Mouse (Mus musculus): Measurements from ENCODE around the gene Tnnt1.

Gene Tnnt1

DNA sequence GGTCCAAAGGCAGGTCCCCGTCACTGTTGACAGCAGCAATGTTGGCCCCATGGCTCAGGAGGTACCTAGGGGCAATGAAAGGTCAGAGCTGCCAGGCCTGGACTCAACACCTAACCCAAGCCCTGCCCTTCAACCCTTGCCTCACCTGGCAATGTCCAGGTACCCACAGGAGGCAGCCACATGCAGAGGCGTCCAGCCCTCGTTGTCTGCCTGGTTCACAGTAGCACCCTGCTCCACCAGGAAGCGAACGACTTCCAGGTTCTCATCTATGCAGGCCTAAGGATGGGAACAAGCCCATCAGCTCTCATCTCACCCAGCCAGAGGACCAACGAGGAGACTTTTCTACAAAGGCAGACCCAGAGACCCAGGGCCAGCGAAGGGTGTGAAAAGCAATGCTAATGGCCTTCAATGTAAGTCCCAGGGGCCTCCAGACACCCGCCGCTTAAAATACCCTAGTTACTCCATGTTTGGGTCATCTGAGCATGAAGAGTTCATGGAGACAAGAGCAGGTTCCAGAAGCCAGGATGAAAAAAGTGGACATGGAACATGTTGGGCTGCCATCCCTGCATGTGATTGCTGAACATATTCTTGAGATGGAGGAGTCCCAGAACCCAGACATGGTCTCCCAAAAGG is 18.8 kb downstream of the Tnnt1 start:
- no peak for ATAC-seq (ENCODE audit: low TSS enrichment)

DNA sequence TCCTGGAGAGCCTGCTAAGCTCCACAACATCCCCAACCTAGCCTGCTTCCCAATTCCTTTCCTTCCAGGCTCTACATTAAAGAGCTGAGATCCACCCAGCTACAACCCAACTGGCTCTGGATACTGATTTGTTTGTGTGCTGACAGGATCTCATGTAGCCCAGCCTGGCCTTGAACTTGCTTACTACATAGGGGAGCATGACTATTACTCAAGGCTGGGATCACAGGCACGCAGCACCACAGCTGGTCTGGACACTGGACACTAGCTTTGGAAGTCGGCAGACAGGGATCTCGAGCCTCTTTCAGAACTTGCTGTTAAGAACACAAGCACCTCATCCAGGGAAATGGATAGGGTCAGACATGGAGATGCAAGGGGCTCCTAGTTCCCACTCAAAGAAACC is 19.7 kb downstream of the Tnnt1 start:
- no peak for ATAC-seq (ENCODE audit: low TSS enrichment)

DNA sequence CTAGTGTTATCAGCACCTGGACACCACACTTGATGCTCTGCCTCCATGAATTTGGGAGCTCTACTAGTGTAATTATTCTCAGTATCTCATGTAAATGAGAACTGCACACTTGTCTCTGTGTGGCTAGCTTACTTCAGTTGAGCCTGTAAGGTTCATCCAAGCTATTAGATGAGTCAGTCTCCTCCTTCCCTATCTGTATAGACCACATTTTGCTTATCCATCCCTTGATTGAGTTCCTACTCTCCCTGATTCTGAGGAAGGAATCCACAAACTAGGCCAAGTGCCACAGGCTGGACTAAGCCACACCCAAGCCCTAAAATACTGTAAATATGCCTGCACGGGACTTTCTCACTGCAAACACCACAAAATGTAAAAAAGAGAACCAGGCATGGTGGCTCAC is 22.2 kb downstream of the Tnnt1 start:
- no peak for ATAC-seq (ENCODE audit: low TSS enrichment)

DNA sequence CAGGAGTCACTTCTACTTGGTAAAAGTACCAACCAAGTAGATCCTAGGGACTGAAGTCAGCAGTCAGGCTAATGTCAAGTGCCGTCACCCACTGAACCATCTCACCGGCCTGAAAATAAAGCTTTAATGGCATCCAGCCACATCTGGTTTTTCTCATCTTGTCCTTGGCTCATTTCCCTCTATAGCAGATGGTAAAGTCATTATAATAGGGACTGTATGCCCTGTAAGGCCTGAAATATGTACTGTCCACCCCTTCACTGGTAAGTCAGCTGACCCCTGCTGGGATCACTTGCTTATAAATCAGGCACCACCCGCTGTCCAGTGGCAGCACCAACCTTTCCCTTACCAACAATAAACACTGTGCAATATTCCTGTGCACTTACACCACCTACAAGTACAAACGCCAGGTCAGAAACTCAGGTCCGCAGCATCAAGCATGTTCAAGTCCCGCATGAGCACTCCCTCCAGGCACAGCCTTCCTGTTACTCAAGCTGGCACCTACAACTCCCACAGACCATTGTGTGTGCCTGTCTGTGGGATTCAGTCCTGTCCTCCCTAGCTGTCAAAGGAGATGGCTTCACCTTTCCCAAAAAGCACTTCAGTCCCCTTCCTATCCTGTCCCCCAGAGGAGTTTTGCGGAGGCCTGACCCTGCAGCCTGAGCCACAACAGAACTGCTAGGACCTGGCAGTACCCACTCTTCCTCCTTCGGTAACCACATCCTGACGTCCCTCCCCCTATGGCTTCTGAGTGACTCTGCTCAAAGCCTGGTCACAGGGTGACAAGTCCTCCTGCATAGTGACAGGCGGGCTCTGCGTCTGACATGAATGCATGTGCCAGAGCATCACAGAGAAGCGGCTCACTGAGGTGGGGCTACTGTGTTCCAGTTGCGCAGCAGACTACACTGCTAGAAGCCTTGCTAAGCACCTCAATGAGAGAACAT is 23.6 kb downstream of the Tnnt1 start:
- no peak for ATAC-seq (ENCODE audit: low TSS enrichment)

DNA sequence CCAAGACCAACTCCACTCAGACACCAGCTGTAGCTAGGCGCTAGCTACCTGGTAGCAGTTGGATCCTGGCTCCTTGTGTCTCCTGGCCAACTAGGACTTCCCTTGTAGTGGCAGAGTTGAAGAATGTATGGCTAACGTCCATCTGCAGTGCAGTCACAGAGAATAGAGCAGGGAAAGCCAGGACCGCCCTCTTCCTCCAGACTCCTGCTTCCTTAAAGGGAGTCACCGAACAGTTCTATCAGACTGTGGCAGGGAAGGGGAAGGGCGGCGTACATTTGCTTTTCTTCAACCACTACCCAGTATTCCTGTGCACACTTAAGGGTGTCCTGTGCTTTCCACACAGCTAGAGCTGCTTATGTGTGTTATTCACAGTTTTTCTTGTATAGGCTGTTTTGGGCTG is 24.9 kb downstream of the Tnnt1 start:
- no peak for ATAC-seq (ENCODE audit: low TSS enrichment)

DNA sequence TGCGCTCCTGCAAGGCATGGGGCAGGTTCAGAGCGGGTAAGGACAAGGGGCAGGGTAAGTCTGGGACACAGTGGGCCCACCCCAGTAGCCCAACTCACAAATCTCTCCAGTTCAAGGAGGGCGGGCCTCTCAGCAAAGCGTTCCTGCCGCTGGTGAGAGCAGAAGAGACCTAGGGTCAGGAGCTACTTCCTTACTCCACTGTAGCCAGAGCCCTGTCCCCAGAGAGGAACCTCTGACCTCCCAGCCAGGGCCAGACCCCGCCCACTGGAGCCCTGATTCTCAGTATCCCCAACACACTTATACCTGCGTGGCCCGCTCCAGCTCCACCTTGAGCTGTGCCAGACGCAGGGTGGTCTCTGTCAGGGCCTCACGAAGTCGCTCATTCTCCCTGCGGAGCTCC is 33.9 kb downstream of the Tnnt1 start:
- no peak for ATAC-seq (ENCODE audit: low TSS enrichment)

DNA sequence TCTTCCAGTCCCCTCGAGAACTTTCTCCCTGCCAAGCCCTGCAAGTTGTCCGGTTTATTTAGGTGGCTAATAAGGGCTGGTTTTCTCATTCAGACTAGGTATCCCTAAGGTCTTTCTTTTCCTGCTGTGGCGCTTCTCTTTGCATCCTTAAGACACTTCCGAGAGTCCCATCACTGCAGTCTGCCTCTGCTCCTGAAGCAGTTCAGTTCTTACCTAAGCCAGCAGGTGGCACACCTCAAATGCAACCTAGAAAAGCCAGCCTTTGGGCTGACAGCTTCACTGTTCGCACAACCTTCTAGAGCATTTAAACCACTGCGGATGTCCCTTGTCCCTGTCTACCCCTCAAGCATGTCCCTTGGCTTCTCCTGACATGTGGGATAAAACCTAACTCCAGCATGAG is 36.5 kb downstream of the Tnnt1 start:
- peak; percentile 58; the same call in 1 of the 2 replicates for ATAC-seq (ENCODE audit: low TSS enrichment)

DNA sequence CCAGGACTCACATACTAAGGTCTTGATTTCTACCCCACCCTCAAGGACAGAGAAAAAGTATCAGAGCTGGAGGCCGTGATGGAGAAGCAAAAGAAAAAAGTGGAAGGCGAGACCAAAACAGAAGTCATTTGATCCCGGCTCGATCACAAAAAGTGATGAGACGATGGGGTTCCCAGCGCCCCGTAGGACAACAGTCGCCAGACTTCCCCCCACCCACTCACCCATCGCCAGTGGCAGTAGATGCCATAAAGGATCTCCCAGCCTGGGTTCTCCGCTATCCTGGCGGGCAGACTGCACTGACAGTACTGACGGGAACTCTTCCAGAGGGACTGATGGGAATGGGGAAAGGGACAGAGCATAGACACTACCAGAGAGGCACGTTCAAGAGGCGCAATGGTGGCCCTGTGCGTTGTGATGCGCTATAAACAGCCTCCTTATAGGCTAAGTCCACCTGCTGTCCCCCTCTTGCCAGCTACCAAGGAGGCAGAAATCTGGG is 37.3 kb downstream of the Tnnt1 start:
- ATAC-seq (ENCODE audit: low TSS enrichment), result no peak

DNA sequence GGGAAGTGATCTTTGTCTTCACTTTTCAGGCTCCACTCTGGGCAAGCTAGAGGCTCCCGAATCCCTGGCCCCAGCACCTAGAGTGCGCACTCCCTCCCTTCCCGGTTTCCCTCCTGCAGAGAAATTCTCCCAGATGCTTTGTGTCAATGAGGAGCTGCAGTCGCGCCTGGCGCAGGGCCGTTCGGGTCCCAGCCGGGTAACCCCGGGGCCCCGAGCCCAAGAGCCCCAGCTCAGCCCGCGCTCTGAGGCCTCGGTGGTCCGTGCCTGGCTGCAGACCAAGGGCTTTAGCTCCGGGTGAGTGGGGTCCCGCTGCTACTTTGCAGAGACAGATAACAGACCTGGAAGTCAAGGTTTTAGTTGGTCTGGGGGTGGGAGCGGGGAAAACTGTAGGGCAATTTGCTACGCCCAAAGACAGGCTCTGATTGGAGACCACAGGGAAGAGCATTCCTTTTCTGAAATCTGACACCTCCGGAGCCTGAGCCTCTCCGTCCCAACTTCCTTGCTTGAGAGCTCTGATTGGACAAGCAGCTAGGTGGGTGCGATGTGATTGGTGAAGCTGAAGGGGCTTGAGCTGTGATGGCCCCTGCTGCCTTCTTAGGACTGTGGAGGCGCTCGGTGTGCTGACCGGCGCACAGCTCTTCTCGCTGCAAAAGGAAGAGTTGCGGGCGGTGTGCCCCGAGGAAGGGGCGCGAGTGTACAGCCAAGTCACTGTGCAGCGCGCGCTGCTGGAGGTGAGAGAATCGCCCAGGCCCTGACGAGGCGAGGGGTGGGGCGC is 38.0 kb downstream of the Tnnt1 start:
- peak; percentile 82 for ATAC-seq (ENCODE audit: low TSS enrichment)

DNA sequence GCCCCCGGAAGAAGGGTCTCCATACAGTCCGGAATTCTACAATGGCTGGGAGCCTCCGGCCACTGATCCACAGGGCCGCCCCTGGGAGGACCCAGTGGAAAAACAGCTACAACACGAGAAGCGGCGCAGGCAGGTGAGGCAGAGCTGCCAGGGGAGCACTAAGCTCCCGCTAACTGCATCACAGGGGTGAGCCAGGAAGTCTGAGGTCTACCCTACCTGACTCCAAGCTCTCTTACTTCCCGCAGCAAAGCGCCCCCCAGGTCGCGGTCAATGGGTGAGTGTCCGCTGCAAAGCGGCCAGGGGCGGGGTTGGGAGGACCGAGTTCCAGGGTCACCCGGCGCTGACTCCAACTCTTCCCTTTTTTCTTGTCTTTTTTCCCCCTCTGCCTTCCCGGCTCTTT is 42.2 kb downstream of the Tnnt1 start:
- ATAC-seq (ENCODE audit: low TSS enrichment), result no peak

DNA sequence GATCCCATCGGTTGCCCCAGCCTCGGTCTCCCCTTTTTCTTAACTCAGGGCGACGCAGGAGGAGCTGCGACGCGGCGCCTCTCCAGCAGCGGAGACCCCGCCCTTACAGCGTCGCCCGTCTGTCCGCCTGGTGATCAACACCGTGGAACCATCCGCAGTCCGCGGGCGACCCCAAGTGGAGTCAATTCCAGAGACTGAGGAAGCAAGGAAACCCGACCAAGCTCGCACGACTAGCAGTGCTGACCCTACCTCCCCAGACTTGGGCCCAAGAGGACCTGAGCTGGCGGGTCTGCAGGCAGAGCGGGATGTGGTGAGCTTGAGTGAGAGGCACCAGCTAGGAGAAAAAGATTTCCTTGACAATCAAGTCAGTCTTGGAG is 45.0 kb downstream of the Tnnt1 start:
- peak; percentile 86 for ATAC-seq (ENCODE audit: low TSS enrichment)

DNA sequence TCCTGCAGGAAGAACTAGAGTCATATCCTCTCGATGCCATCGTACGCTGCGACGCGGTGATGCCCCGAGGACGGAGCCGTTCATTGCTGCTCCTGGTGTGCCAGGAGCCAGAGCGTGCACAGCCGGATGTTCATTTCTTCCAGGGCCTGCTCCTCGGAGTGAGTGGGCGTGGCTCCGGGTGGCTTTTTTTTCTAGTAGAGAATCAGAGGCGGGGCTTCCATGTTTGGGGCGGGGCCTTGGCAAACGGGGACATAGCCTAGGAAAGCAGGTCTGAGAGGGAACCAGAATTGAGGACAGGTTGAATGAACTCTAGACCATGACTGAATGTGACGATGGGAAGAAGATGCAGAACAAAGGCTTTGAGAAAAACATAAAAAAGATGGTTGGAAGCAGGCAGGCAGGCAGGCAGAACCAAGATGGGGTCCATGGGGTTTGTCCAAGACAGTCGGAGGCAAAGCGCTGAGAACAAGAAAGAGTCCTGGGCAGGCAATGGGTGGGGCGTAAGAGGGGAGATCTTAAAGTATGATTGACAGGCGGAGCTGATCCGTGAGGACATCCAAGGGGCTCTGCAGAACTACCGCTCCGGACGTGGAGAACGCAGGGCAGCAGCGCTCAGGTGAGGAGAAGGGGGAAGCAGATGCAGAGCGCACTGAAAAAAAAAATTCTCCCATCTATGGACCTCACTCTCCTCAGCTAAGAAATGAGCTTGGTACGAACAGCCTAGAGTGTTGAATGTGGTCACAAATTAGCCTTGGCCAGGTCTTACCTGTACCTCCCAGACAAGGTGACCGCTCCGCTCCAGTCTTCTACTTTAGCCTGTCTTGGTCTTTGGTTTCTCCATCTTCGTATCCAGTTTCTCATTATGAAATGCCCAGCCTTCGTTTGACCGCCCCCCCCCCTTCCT is 45.7 kb downstream of the Tnnt1 start:
- peak; percentile 35; the same call in 1 of the 2 replicates for ATAC-seq (ENCODE audit: low TSS enrichment)

DNA sequence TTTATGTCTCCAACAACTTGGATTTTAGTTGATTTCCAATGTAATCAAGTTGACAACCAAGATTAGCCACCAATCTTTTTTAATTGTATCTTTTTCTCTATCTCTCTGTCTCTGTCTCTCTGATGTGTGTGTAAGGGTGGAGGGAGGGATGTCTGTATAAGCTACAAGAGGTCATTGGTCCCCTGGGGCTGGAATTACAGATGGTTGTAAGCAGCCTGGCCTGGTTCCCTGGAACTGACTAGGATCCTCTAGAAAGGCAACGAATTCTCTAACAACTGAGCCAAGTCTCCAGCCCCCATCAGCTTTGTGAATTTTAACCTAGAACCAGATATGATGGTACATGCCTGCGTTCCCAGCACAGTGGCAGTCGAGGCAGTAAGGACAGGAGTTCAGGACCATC is 48.4 kb downstream of the Tnnt1 start:
- ATAC-seq (ENCODE audit: low TSS enrichment), result no peak

DNA sequence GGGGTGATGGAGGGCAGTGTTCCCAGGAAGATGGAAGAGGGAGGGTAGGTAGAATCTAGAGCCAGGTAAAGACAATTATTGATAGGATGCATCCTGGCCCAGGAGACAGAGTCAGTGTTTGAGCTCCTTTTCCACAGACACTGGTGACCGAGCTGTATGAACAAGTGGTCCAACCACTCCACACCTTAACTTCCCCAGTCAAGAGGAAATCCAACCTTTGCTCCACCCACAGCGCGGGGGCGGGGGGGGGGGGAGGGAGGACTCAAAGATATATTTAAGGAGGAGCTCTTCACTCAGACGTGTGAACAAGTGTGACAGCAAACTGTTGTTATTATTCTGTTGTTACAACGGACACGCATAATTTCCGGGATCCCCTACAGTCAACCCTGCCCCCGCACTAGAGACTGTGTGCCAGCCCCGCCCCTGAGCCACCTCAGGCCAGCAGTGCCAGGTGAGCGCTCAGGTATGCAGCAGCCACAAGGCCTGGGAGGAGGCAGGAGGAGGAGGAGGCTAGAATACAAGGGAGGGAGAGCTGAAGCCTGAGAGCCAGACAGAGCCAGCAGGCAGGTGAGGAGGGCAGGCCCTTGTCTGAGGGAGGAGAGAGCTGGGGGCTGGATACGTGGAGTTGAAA is 51.9 kb downstream of the Tnnt1 start:
- ATAC-seq (ENCODE audit: low TSS enrichment), result no peak

DNA sequence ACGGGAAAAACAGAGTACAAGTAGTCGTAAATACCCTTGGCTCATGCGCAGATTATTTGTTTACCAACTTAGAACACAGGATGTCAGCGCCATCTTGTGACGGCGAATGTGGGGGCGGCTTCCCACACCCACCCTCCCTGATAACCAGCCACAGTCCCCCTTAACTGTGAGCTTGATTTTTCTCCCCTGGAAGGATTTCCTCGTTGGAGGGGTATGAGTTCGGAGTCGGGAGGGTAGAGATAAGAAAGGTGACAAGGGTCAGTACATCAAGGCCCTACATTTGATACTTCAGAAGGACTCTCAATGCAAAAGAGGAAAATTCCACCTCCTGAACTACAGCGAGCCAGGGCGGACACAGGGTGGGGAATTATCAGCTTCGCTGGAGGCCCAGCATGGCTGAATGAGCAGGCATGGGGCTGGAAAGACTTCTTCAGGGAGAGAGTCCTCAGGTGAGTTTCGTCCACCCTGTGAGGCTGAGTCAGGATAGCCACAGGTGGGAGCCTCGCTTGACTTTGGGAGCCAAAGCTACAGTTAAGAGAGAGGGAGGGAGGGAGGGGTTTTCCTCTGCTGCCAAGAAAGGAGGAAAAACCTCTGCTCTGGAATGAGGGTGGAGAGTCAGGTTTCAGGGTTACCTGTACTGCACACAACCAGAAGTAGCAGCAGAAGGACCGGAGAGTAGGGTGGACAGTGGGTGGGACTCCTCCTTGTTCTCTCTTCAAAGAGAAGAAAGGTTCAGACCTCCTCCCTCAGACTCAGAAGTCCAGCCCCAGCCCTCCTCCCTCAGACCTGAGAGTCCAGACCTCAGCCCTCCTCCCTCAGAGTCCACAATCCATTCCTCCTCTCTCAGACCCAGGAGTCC is 55.4 kb downstream of the Tnnt1 start, which contains the start of gene Eps8l1:
Eps8l1 (plus strand) TSS at position 99 of the 859 bp plus-strand sequence.
- no peak for ATAC-seq (ENCODE audit: low TSS enrichment)
